Mouse (Mus musculus) cerebellum, postnatal 25 days (tissue): ENCODE data around the gene Amotl1.
"Not testable (repeated sequence)": the region's sequence is repeated elsewhere in the genome, so short reads cannot be mapped to it uniquely, and the experiment has no call there.

Experiments used
- DNase-seq, 2 experiments: peaks; one replicate each; pipeline ENCODE4 v3.0.0; 2021; ENCODE audit warnings: mixed read lengths in 2 of 2

Amotl1 gene

GRCm38 (mm10) chr9:14603475-14603874, 41.4 kb downstream of the Amotl1 start:
- DNase-seq, result no peak

DNA sequence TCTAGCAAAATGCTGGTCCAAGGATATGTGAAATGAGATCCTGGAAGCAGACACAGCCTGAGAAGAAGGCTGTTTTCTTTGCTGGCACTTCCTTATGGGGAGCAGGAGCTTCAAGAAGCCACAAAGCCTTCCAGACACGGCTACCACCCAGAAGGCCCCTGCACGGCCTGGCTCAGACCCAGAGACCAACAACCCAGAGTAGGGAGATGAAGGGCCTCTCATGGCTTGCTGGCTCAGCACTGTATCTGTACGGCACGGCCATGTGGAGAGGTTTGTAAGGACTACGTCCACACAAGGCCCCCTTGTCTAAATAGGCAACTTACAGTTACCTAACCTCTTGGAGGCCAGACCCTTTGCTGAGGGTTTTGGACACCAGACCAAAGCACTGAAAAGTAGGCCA, 45.1 kb downstream of the Amotl1 start:
- no peak for DNase-seq

DNA sequence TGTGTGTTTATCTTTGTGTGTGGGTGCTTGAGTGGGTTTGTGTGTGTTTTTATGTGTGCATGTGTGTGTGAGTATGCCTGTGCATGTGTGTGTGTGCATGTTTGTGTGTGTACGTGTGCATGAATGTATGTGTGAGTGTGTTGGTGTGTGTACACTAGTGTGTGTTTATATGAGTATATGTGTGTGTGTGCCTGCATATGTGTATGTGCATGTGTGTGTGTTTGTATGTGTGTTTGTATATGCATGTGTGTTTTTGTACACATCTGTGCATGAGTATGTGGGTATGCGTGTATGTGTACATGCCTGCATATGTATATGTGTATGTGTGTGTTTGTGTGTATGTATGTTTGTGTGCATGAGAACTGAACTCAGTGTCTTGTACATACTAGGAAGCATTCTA, 46.7 kb downstream of the Amotl1 start:
- no peak for DNase-seq

DNA sequence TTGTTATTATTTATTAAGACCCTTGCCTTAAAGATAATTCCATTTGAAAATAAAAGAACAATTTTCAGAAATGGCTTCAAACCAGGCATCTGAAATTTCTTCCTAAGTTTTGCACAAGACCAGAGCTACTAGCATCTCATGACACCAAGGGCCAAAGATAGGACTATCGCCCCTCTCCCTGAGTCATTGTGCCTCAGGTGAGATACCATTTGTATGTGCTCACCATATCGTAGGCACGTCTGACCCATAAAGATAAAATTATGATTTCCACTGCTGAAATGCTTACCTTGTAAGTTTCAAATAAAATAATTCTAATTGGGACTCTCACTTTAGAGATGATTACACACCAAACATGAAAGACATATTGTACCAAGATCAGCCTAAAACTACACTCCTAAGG, 47.4 kb downstream of the Amotl1 start:
- DNase-seq, result no peak

- no peak for DNase-seq
These were observed 48.0 kb downstream of the Amotl1 start for GRCm38 (mm10) chr9:14596858-14597257.

- no peak for DNase-seq
These were observed 48.4 kb downstream of the Amotl1 start for GRCm38 (mm10) chr9:14596427-14596826.

DNA sequence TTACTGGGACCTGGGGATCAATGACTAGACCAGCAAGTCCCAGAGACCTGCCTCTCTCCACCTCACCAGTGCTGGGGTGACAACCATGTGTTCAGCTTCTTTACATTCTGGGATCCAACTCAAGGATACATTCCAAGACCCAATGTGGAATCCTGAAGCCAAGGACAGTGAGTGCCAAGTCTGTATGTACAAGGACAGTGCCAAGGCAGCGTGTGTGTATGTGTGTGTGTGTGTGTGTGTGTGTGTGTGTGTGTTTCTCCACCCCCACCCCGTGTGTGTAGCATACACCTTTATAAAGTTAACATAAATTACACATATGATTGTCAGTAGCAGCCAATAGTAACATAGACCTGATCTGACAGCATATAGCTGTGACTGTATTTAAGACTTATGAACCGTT, 49.0 kb downstream of the Amotl1 start:
- no peak for DNase-seq

DNA sequence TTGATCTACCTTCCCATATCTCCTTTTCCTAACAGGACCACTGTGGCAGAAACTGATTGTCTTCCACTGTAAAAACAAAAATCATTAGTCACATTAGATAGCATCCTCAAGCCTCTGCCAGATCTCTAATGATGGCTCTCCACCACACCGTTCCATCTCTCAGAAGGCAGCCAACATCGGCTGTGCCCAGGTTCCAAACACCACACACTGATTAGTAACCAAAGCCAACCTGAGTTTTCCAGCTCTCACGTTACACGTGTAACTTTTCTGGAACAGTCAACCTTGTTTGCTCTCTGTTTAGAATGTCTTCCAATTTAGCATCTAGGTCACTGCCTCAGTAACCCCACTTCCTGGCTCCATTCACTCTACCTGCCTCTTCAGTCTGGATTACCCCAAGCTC, 51.0 kb downstream of the Amotl1 start:
- no peak for DNase-seq

- DNase-seq, result no peak
These were observed 54.2 kb downstream of the Amotl1 start for GRCm38 (mm10) chr9:14590666-14591065.

GRCm38 (mm10) chr9:14588690-14589089, 56.2 kb downstream of the Amotl1 start:
- DNase-seq, result no peak

- no peak for DNase-seq
These were observed 59.2 kb downstream of the Amotl1 start for GRCm38 (mm10) chr9:14585702-14586101.

DNA sequence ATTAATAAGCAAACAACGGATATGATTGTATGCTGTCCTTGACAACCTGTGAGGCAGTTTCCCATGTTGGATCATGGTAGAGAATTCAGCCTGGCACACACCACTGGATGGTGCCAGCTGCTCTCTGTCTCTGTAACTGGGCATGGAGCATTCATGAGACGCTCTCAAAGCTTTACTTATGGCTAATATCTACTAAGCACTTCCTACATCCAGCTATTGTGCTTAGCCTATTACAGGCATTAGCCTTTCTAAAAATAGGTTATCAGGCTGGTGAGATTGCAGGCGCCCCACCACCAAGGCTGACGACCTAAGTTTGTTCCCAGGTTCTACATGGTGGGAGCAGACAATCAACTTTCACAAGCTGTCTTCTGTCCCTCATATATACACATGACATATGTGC, 65.9 kb downstream of the Amotl1 start:
- DNase-seq, result no peak

DNA sequence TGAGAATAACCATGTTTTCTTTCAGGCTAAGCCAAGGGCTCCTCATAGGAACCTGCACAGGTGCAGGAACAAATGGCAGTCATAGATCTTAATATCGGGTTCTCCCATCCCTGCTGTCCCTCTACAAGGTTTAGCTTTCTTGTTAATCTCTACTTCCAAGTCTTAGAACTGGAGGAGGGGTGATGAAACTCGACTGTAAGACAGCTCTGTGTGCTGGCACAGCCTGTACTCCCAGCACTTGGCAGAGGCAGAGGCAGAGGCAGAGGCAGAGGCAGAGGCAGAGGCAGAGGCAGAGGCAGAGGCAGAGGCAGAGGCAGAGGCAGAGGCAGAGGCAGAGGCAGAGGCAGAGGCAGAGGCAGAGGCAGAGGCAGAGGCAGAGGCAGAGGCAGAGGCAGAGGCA, 68.5 kb downstream of the Amotl1 start:
- DNase-seq, result not testable (repeated sequence)

GRCm38 (mm10) chr9:14574760-14575399, 70.0 kb downstream of the Amotl1 start:
- peak; percentile 11 to 13 for DNase-seq

DNA sequence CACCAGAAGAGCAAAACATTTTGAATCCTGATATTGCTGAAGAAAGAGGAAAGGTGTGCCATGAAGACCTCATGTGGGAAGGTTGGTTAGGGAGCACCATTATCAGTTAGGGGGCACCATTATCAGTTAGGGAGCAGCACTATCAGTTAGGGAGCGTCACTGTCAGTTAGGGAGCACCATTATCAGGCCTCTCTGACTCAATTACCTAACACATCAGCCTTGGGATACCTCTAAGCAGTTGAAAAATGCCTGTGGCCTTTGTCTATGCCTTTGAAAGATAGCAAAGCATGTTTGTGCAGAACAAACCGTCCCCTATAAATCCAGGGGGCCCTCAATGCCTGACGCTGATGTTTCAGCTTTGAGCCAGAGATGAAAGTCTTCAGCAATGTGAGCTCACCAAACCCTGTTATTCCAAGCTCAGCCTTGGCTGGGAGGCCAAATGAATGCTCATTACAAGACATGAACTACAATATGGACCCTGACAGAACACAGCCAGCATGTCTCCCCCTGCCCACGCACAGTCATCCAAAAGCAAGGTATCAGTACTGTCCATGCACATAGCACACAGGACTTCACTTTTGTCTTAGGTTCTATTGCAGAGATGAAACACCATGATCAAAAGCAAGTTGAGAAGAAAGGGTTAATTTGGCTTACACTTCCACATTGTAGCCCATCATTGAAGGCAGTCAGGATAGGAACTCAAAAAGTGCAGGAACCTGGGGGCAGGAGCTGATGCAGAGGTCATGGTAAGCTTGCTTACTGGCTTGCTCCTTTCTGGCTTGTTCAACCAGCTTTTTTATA, 75.5 kb downstream of the Amotl1 start:
- DNase-seq, result no peak

DNA sequence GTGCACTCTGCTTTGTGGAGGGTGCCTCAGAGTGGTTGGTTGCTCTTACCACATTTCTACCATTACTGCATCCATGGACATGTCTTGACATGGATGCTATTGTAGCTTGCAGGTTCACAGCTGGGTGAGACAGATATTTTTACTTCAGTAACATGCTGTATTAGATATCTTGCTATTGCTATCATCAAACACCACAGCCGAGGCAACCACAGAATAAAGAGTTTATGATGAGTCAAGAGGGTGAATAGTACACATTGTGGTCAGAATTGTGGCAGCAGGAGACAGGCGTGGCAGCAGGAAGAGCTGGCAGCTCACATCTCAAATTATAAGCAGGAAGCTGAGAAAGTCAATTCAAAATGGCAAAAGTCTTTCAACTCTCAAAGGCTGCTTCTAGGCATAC, 76.4 kb downstream of the Amotl1 start:
- DNase-seq, result no peak

GRCm38 (mm10) chr9:14564486-14564885, 80.4 kb downstream of the Amotl1 start:
- no peak for DNase-seq

DNA sequence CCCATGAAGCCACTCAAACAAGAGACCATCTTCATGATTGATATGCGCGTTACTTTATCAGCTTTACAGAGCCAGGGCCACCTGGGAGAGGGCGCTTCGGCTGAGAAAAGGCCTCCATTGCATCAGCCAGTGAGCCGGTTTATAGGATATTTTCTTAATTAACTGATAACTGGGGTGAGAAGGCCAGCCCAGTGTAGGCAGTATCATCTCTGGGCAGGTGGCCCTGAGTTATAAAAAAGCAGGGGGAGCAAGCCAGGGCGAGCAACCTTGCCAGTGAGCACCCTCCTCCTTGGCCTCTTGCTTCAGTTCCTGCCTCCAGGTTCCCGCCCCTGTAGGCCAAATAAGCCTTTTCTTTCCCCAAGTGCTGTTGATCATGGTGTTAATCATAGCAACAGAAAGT, 81.5 kb downstream of the Amotl1 start:
- DNase-seq, result no peak

GRCm38 (mm10) chr9:14560545-14560944, 84.3 kb downstream of the Amotl1 start:
- DNase-seq, result no peak

GRCm38 (mm10) chr9:14559996-14560395, 84.9 kb downstream of the Amotl1 start:
- DNase-seq, result no peak

DNA sequence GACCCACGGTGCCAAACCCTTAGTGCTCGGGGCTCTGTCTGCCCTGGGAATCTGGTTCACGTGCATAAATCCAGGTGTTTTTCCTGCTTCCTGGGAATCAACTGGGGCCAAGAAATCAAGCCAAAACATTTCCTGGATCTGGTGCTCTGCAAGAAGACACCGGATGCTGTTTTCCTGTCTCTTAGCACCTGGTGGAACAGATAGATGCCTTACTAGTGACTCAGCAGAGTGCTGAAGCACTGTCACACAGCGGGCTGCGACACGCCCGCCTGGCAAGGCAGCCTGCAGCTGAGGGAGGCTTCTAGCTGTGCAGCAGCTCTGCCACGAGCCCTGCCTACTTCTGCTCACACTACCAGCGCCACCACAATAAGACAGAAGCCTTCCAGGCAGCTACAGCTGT, 85.4 kb downstream of the Amotl1 start:
- no peak for DNase-seq

DNA sequence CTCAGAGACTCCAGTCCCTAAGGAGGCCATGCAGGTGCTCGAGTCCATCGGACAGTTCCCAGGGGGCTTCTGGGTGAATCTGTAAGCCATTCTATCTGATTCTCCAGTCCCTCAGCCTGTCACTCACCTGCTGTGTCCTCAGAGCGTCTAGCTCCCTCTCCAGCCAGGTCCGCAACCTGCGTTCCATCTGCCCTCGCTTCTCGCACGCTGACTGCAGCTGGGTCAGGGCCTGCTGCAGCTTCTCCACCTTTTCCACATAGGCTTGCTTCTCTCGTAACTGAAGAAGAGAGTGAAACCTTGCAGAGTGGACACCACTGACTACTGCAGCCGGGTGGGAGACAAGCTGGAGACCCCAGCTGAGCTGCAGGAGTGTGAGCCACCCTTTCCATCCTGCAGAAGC, 86.5 kb downstream of the Amotl1 start:
- DNase-seq, result no peak

DNA sequence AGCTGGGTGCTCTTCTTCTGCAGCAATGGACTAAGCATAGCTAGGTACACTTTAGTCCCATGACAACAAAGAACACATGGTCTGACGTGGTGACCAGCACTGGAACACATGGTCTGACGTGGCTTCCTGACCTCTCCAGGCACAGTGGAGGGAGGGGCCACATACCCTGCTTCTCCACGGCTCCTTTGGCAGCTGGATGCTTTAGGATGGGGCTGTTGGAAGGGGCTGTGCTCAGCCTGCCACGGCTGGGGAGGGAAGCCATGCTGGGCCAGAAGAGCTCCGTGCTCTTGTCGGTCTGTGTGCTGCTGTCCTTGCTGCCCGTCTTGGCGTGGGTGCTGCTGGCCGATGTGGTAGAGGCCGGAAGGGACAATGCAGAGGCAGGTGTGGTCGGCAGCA, 96.5 kb downstream of the Amotl1 start:
- DNase-seq, result no peak

DNA sequence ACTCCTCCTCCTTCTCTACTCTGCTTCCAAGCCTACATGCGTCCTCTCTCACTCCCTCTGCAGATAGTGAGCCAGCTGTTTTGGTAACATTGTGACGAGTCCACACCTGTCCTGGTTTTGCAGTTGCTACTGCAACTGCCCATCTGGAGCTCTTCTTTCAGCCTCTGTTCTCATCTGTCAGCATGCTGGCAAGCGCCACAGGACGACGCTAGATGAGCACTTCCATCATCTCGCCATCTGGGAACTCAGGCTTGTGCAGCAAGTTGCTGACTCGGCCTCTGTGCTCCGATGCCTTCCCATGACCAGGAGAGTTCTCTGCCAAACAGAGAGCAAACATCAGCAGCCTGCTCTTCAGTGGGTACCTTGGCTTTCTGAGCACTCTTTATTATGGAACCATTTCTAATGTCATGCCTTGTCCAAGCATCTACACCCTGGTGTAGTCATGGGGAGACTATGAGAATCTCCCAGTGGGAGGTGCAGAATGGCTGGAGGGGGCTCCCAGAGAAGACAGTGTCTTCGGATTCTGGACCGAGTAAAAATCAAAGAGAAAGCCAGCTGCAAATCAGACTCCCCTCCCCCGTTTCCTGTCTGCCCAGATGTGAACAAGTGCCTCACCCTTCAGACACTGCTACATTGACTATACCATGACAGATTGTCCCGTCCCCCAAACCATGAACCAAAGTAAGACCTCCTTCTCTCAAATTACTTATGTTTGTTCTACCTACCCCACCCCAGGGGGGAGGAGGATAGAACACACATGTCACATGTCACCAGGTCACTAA, 97.1 kb downstream of the Amotl1 start:
- DNase-seq, result no peak
